Mouse (Mus musculus): Measurements from ENCODE around the gene Xxylt1. TPM values are rescaled to one million over a fixed set of nuclear protein-coding genes. Genes with fewer than 3 reads are reported as not detected.

The Xxylt1 gene
- polyA plus RNA-seq, 1 experiment from 2014 or later: 8.0 TPM

DNA sequence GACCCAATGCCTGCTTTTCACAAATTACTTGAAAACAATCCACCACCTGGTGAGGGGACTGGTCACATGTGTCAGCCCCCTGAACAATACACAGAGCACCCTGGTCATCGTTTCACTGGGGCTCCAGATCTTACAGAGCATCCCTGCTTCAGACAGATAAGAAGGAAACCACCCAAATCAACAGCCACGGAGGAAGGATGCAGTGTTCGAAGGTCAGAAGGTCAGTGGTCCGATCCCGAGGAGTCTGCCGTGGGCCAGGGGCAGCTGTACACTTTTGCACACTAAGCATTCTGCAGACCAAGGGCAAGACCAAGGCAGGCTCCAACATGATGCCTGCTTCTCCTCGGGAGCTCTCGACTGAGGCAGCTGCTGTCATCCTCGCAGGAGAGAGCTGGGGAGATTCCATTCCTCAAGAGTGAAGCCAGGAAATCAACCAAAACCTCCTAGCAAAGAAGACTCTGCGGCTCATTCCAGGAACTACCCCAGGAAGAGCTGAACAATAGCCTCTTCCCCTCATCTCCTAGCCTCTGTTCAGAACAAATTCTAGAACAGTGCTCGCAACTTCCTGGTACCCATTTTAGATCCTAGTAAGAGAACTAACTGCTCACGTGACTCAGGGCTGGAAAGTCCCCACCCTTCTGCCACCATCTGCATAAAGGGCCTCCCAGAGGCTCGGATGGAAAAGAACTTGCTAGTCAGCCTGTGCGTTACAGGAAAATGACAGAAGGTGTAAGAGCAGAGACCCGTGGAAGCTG lies 14.7 kb downstream of the Xxylt1 start:
- Histone ChIP-seq H3K36me3 (ENCODE audit: insufficient read depth, low read length) (no peaks in the 10 kb centered on the region), H3K4me1 (ENCODE audit: insufficient read depth, low read depth, low read length) (peaks cover 7% of the 10 kb centered on the region; the same call in 1 of the 2 replicates), H3K4me2 (replicated peaks; ENCODE audit: low read depth, low read length) (peak overlapping the region; percentile 17; the same call in 1 of the 2 replicates), H3K4me3 (ENCODE audit: low read depth, low read length) (no peak overlapping the region), H3K9ac (replicated peaks; ENCODE audit: low read depth) (no peak overlapping the region), H3K27me3 (replicated peaks; ENCODE audit: insufficient read depth, low read length) (no peaks in the 10 kb centered on the region), H3K27ac (ENCODE audit: low read length) (peak overlapping the region; percentile 4), H3K9me3 (ENCODE audit: low read length) (no peaks in the 10 kb centered on the region)
- peak; percentile 91 for TF ChIP-seq EP300 (IDR thresholded peaks at IDR 0.05)
- TF ChIP-seq CTCF (IDR thresholded peaks at IDR 0.05): no peak
- peak; percentile 78 for DNase-seq (ENCODE audit: low spot score)
- 39% methylated on average over 15 of the region's 15 CpGs for WGBS
- peak; percentile 70 for ATAC-seq

DNA sequence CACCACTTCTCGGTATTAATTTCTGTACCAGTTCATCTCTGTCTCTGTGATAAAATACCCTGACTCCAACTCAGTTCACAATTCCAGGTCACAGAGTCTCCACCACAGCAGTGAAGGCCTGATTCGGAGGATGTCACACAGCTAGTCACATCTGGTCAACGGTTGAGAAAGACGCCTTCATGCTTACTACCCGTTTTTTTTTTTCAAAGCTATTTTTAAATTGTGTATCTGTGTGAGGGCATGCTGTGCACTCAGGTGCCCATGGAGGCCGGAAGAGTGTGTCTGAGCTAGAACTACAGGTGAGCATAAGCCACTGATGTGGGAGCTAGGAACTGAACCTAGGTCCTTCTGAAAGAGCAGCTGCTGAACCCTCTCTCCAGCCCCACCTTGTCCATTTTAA lies 16.4 kb downstream of the Xxylt1 start:
- ATAC-seq: no peak
- Histone ChIP-seq H3K4me3 (ENCODE audit: low read depth, low read length) (no peak overlapping the region), H3K36me3 (ENCODE audit: insufficient read depth, low read length) (no peaks in the 10 kb centered on the region), H3K27me3 (replicated peaks; ENCODE audit: insufficient read depth, low read length) (no peaks in the 10 kb centered on the region), H3K4me1 (ENCODE audit: insufficient read depth, low read depth, low read length) (peaks cover 7% of the 10 kb centered on the region; the same call in 1 of the 2 replicates), H3K9me3 (ENCODE audit: low read length) (no peaks in the 10 kb centered on the region), H3K9ac (replicated peaks; ENCODE audit: low read depth) (no peak overlapping the region), H3K27ac (ENCODE audit: low read length) (no peak overlapping the region), H3K4me2 (replicated peaks; ENCODE audit: low read depth, low read length) (no peak overlapping the region)
- DNase-seq (ENCODE audit: low spot score): no peak
- WGBS: 89% methylated on average over 6 of the region's 6 CpGs
- TF ChIP-seq CTCF (IDR thresholded peaks at IDR 0.05) (no peak), EP300 (IDR thresholded peaks at IDR 0.05) (no peak)

DNA sequence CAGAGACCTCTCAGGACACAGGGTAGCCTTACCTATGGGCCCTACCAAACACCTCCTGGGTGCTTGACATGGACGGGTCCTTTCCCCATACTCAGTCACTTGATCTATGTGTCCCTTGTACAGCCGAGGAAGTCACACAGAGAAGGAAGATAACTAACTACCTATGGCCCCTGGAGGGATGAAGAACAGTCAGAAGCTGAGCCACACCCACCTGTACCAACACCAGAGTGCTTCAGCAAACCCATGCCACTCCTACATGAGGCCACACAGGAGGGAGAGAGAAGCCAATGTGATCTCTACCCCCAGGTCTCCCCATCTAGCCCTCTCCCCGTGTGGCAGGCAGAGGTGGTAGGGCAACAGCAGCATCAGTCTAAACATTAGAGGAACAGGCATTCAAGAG lies 18.3 kb downstream of the Xxylt1 start:
- H3K4me1 ChIP-seq (ENCODE audit: insufficient read depth, low read depth, low read length): peaks cover under 1% of the 10 kb centered on the region; the same call in 1 of the 2 replicates
- H3K36me3 ChIP-seq (ENCODE audit: insufficient read depth, low read length): no peaks in the 10 kb centered on the region
- WGBS: 55% methylated on average over 3 of the region's 3 CpGs
- ATAC-seq (no peak), DNase-seq (ENCODE audit: low spot score) (no peak)
- no peak overlapping the region for H3K4me2 ChIP-seq (replicated peaks; ENCODE audit: low read depth, low read length)
- H3K27me3 ChIP-seq (replicated peaks; ENCODE audit: insufficient read depth, low read length): no peaks in the 10 kb centered on the region
- H3K9ac ChIP-seq (replicated peaks; ENCODE audit: low read depth): no peak overlapping the region
- no peak overlapping the region for H3K4me3 ChIP-seq (ENCODE audit: low read depth, low read length)
- H3K9me3 ChIP-seq (ENCODE audit: low read length): no peaks in the 10 kb centered on the region
- TF ChIP-seq EP300 (IDR thresholded peaks at IDR 0.05): no peak
- TF ChIP-seq CTCF (IDR thresholded peaks at IDR 0.05): no peak
- no peak overlapping the region for H3K27ac ChIP-seq (ENCODE audit: low read length)

DNA sequence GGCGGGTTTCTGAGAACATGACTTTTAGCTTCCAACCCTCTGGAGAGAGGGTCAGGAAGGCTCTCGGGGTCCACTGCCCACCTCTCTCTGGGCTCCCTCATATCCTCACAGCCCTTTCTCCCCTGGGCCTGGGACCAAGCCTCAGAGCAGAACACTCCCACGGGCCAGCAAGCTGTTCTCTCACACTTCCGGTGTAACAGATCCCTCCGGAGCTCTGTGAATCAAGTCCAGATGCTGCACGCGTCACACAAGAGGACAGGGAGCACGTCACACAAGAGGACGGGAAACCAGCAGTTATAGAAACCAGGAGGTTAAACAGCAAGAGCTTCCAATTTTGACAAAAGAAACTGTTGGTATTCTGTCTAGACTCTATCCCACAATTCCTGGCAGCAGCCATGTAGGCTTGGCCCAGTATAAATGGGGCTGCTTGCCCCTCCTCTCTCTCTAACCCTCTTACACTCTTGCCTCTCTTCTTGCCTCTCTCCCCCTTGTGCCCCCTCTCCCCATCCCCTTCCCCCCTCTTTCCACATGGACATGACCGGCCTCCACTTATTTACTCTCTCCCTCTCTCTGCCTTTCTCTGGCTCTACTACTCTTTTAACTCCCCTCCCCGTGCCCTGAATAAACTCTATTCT lies 19.9 kb downstream of the Xxylt1 start:
- Histone ChIP-seq H3K36me3 (ENCODE audit: insufficient read depth, low read length) (no peaks in the 10 kb centered on the region), H3K4me3 (ENCODE audit: low read depth, low read length) (no peak overlapping the region), H3K4me1 (ENCODE audit: insufficient read depth, low read depth, low read length) (0 out of 2 replicates have a peak, but pooled peaks cover 2% of the 10 kb centered on the region), H3K9ac (replicated peaks; ENCODE audit: low read depth) (no peak overlapping the region), H3K27ac (ENCODE audit: low read length) (no peak overlapping the region), H3K4me2 (replicated peaks; ENCODE audit: low read depth, low read length) (no peak overlapping the region), H3K27me3 (replicated peaks; ENCODE audit: insufficient read depth, low read length) (no peaks in the 10 kb centered on the region), H3K9me3 (ENCODE audit: low read length) (no peaks in the 10 kb centered on the region)
- 76% methylated on average over 11 of the region's 11 CpGs for WGBS
- DNase-seq (ENCODE audit: low spot score) (no peak), ATAC-seq (peak; percentile 41; the same call in 1 of the 2 replicates)
- TF ChIP-seq EP300 (IDR thresholded peaks at IDR 0.05): no peak
- TF ChIP-seq CTCF (IDR thresholded peaks at IDR 0.05): no peak

DNA sequence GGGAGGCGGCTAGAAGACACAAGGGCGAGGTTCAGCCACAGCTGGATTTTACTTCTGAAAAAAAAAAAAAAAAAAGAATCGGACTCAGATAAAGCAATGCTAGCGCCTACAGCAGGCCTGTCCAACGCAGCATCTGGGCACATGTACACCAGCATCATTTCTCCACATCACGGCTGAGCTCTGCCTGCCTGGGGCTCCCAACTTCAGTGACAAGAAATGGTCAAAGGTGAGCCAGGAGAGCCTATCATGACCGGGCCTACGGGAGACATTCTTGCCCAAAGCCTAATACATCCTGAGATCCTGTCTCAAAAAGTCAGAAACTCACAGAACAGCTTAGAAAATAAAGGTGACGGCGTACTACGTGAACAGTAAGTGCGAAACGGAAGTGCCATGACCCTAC lies 20.5 kb downstream of the Xxylt1 start:
- no peak overlapping the region for H3K9ac ChIP-seq (replicated peaks; ENCODE audit: low read depth)
- H3K9me3 ChIP-seq (ENCODE audit: low read length): no peaks in the 10 kb centered on the region
- H3K36me3 ChIP-seq (ENCODE audit: insufficient read depth, low read length): no peaks in the 10 kb centered on the region
- no peak overlapping the region for H3K4me3 ChIP-seq (ENCODE audit: low read depth, low read length)
- H3K4me1 ChIP-seq (ENCODE audit: insufficient read depth, low read depth, low read length): 0 out of 2 replicates have a peak, but pooled peaks cover 4% of the 10 kb centered on the region
- 97% methylated on average over 13 of the region's 13 CpGs for WGBS
- DNase-seq (ENCODE audit: low spot score) (no peak), ATAC-seq (no peak)
- H3K27ac ChIP-seq (ENCODE audit: low read length): no peak overlapping the region
- H3K4me2 ChIP-seq (replicated peaks; ENCODE audit: low read depth, low read length): no peak overlapping the region
- TF ChIP-seq EP300 (IDR thresholded peaks at IDR 0.05) (no peak), CTCF (IDR thresholded peaks at IDR 0.05) (no peak)
- H3K27me3 ChIP-seq (replicated peaks; ENCODE audit: insufficient read depth, low read length): no peaks in the 10 kb centered on the region

DNA sequence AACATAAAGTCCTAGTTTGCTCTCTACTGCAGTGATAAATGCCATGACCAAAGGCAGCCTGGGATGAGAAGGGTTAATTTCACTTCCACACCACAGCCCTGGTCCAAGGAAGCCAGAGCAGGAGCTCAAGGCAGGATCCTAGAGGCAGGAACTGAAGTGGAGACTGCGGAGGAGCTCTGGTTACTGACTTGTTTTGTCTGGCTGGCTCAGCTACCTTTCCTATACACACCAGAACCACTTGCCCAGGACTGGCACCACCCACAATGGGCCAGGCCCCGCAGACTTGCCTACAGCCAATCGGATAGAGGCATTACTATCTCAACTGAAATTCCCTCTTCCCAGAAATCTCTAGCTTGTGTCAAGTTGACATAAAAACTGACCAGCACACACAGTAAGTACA lies 21.0 kb downstream of the Xxylt1 start:
- ATAC-seq: no peak
- no peaks in the 10 kb centered on the region for H3K36me3 ChIP-seq (ENCODE audit: insufficient read depth, low read length)
- H3K4me2 ChIP-seq (replicated peaks; ENCODE audit: low read depth, low read length): no peak overlapping the region
- no peaks in the 10 kb centered on the region for H3K27me3 ChIP-seq (replicated peaks; ENCODE audit: insufficient read depth, low read length)
- H3K9ac ChIP-seq (replicated peaks; ENCODE audit: low read depth): no peak overlapping the region
- TF ChIP-seq EP300 (IDR thresholded peaks at IDR 0.05) (no peak), CTCF (IDR thresholded peaks at IDR 0.05) (no peak)
- H3K4me3 ChIP-seq (ENCODE audit: low read depth, low read length): no peak overlapping the region
- H3K27ac ChIP-seq (ENCODE audit: low read length): no peak overlapping the region
- 87% methylated on average over 3 of the region's 3 CpGs for WGBS
- DNase-seq (ENCODE audit: low spot score): no peak
- H3K4me1 ChIP-seq (ENCODE audit: insufficient read depth, low read depth, low read length): 0 out of 2 replicates have a peak, but pooled peaks cover 4% of the 10 kb centered on the region
- no peaks in the 10 kb centered on the region for H3K9me3 ChIP-seq (ENCODE audit: low read length)

Data from lung, postnatal 0 days (tissue).